Mouse (Mus musculus) thymus, adult 18-20 months (tissue): ENCODE measurements around the gene Cfb.

ENCODE experiments used
- DNase-seq, 2 experiments: peaks; one replicate each; pipeline ENCODE4 v3.0.0; 2022; ENCODE audit warnings: mixed read lengths in 2 of 2

Cfb gene

GRCm38 (mm10) chr17:34883332-34883731 is 21.0 kb upstream of the Cfb start:
- DNase-seq = no peak

GRCm38 (mm10) chr17:34881683-34882310 is 19.5 kb upstream of the Cfb start, which contains the start of gene Gm20547:
Gm20547 (minus strand) TSS chr17:34882042.
- DNase-seq = no peak

GRCm38 (mm10) chr17:34881166-34881565 is 18.8 kb upstream of the Cfb start:
- no peak for DNase-seq

- DNase-seq = no peak
Observed at GRCm38 (mm10) chr17:34879336-34879879, 17.1 kb upstream of the Cfb start, which contains the start of gene Zbtb12. Zbtb12 (plus strand) TSS chr17:34879483.

GRCm38 (mm10) chr17:34874321-34874720 is 12.0 kb upstream of the Cfb start:
- no peak for DNase-seq

- no peak for DNase-seq
Observed at GRCm38 (mm10) chr17:34865981-34866380, 3.7 kb upstream of the Cfb start.

- no peak for DNase-seq
Observed at GRCm38 (mm10) chr17:34861704-34862415, 458 bp downstream of the Cfb start.

- DNase-seq = no peak
Observed at GRCm38 (mm10) chr17:34860514-34860913, 1.8 kb downstream of the Cfb start.

GRCm38 (mm10) chr17:34858670-34859069 is 3.6 kb downstream of the Cfb start:
- peak in 1 of 2 experiments; percentile 1 for DNase-seq

GRCm38 (mm10) chr17:34855825-34856224 is 6.5 kb downstream of the Cfb start:
- no peak for DNase-seq

- DNase-seq = no peak
Observed at GRCm38 (mm10) chr17:34854761-34855160, 7.6 kb downstream of the Cfb start.

- DNase-seq = no peak
Observed at GRCm38 (mm10) chr17:34853511-34853910, 8.8 kb downstream of the Cfb start.

GRCm38 (mm10) chr17:34850517-34851125 is 11.7 kb downstream of the Cfb start:
- no peak for DNase-seq

- peak; percentile 97 for DNase-seq
Observed at GRCm38 (mm10) chr17:34849722-34850516, 12.4 kb downstream of the Cfb start, which contains the start of the genes Skiv2l and Nelfe. Skiv2l (minus strand) TSS chr17:34850210. Nelfe (plus strand) TSS chr17:34850391.

GRCm38 (mm10) chr17:34847615-34848014 is 14.7 kb downstream of the Cfb start:
- DNase-seq = no peak

- no peak for DNase-seq
Observed at GRCm38 (mm10) chr17:34847192-34847591, 15.1 kb downstream of the Cfb start.

- no peak for DNase-seq
Observed at GRCm38 (mm10) chr17:34844884-34845283, 17.4 kb downstream of the Cfb start.

GRCm38 (mm10) chr17:34840736-34841307 is 21.5 kb downstream of the Cfb start:
- no peak for DNase-seq

GRCm38 (mm10) chr17:34838785-34839184 is 23.5 kb downstream of the Cfb start:
- DNase-seq = no peak

- peak in 1 of 2 experiments; percentile 33 for DNase-seq
Observed at GRCm38 (mm10) chr17:34837464-34838324, 24.6 kb downstream of the Cfb start.

GRCm38 (mm10) chr17:34836856-34837221 is 25.5 kb downstream of the Cfb start, which contains the start of the genes Stk19 and Dxo:
Stk19 (minus strand) TSS chr17:34836945.
Dxo (plus strand) TSS chr17:34837019.
- DNase-seq = peak; percentile 89 to 92
